Mouse (Mus musculus) liver, embryonic 14.5 days (tissue): ENCODE data around the gene Gm1553.

Experiments used
- CTCF ChIP-seq: IDR thresholded peaks from 2 replicates; pipeline ENCODE4 v1.5.1; 2016; ENCODE audit warnings: antibody characterized with exemption, low read depth, control low read depth
- EP300 ChIP-seq: IDR thresholded peaks from 2 replicates; pipeline ENCODE4 v1.6.1; 2016; ENCODE audit warnings: antibody characterized with exemption, low read depth

DNA sequence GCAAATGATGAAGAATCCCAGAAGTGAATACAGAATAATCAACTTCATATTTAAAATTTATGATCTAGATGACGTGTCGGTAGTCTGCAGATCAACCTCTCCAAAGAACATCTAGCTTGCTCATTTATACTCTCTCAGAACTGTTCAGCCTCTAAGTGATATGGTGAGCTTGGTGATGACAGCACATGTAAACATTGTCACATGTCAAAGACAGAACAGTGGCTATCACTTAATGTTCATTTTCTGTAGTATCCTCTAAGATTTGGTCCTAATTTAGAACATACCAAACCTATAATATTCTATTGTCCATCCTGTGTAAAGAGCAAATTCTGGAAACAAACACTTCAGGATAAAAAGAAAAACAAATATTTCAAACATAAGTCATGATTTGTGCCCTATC lies at the start of gene Gm1553:
- TF ChIP-seq CTCF: no peak
- no peak for TF ChIP-seq EP300
